Mouse (Mus musculus) left cerebral cortex, postnatal 14 days (tissue): ENCODE measurements at regions not wholly inside any gene's neighbourhood (a gene's known extent, or its start where the extent isn't known, plus 50 kb on each side); places are given as distances from the start of the nearest gene placed in this dataset.

Experiments
- DNase-seq, 2 experiments: peaks; one replicate each; pipeline ENCODE4 v3.0.0; 2021 to 2022; ENCODE audit warnings: low spot score in 2 of 2, mixed read lengths in 1 of 2
- intact Hi-C: fragments of 180-260 bp; cut with DNase I; formaldehyde crosslinking; loops from one replicate; pipeline ENCODE4 v1.15.1; 2025

DNA sequence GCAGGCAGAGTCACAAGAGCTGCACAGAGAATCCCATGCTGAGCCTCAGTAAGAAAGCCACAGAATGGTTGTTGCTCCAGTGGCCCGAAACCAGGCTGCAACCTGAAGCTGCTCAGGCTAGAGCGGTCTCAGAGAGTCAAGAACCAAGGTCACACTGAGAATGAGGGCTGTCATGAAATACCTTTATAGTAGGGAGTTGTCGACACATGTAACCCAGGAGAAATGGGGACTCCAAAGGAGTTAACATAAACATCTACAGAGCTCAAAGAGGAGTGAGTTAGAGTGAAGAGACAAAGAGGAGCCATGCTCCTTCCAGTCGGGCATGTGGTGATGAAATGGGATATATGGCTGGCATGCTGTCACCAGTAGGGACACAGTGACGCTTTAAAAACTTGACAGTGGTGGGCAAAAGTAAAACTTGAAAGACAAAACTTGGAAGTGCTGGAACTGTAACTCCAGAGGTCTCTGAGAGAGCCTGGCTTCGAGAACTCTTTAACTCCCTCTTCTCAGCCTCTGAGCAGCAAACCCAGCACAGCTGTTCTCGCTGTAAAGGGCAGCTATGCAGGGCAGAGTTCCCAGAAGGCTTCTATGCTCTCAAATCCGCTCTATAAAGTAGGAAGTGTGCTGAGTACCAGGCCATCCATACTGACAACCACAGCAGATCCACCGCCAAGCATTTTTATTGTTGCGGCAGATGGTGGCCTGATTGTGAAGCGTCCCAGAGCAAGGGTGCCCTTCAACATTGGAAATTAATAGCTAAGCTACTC, 52.9 kb upstream of the Pthlh start:
- intact Hi-C loops = no loop called here
- no peak for DNase-seq

DNA sequence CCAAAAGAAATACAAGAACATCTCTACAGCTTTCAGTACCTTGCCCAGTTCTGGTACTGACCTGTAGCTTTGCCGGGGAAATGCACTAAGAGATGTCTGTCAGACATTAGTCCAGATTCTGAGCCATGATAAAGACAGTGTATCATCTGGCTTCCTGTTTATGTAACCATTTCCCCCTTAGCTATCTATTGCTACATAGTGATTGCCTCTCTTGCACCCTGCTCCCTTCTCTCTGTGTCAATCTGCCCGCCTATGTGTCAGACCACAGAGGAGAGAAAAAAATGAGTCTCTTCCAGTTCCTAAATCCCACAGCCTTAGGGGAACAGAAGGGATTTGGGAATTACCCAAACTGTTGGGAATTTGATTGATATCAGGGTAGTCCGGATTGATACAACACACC, 52.2 kb upstream of the Pthlh start:
- DNase-seq = no peak
- intact Hi-C loops = no loop called here

DNA sequence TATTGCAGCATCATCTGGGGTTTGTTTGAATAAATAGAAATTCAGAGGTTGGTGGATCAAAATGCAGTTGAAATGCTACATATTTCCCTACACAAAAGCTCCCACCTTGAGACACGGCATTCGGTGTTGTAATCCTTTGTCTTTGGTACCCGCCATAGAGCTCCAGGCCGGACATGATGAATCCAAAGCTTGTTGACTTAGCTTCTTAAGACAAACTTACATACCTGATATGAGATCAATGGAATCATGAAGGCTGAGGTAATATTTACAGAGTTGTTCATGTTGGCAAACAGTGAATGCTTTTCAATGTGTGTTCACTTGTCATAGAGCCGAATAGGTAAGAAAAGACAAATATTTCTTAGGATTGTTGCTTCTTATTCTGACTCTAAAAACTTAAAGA, 51.2 kb upstream of the Pthlh start:
- intact Hi-C loops = no loop called here
- no peak for DNase-seq
